ENCODE assay signal across 48 mouse cellular contexts in the genomic region with DNA sequence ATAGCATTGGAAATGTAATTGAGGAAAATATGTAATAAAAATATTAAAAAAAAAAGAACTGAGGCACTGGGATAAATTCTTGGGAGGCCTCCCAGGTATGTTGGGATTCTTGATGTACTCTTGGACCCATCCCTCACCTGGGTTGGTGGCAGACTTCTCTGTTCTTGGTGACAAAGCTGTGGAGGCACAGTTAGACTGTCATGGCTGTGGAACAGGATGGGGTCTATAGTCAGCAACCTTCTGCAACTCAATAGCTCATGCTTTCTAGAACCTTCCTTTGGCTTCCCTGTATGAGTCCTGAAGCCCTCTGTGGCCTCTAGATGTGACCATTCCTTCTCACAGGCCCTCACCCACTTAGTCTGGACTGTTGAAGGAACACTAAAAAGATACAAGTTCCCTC. TPM values are rescaled to one million over a fixed set of nuclear protein-coding genes. Genes with fewer than 3 reads are reported as not detected.
"Had no signal": no experiment of that assay in that cellular context is flagged by ENCODE, and none has a peak within 500 bp of the region (broad histone marks: within the 10 kb centered on the region; RNA-seq: fewer than 3 reads in every experiment).

No protein-coding gene starts in this region.

- DNase-seq: heart, postnatal 10 days; heart, postnatal 14 days; heart, postnatal 36 days; heart, postnatal 4 days; kidney, adult 11 months; kidney, adult 18-20 months; kidney, adult 2 months; kidney, adult 8-10 months; kidney, adult 9 months; kidney, postnatal 10 days; kidney, postnatal 14 days; kidney, postnatal 25 days; kidney, postnatal 36 days; kidney, postnatal 4 days; layer of hippocampus, adult 9-11 months; layer of hippocampus, postnatal 36 days had no signal

- H3K9ac ChIP-seq: heart, embryonic 12.5 days; heart, embryonic 13.5 days; heart, embryonic 15.5 days; hindbrain, embryonic 12.5 days; hindbrain, embryonic 13.5 days; hindbrain, embryonic 14.5 days; hindbrain, embryonic 15.5 days; intestine, embryonic 15.5 days; kidney, embryonic 15.5 days had no signal

- H3K4me1 ChIP-seq: heart, embryonic 10.5 days; heart, embryonic 12.5 days; heart, embryonic 15.5 days; hindbrain, embryonic 10.5 days; hindbrain, embryonic 12.5 days; hindbrain, embryonic 13.5 days; hindbrain, embryonic 15.5 days; intestine, embryonic 15.5 days; kidney, embryonic 15.5 days had no signal

- H3K27ac ChIP-seq: heart, embryonic 10.5 days; heart, embryonic 13.5 days; heart, embryonic 15.5 days; hindbrain, embryonic 10.5 days; hindbrain, embryonic 12.5 days; hindbrain, embryonic 13.5 days; hindbrain, embryonic 14.5 days; hindbrain, embryonic 15.5 days; hindbrain, postnatal 0 days; intestine, embryonic 15.5 days; kidney, embryonic 15.5 days; kidney, postnatal 0 days; layer of hippocampus, adult 2 months had no signal

- H3K27me3 ChIP-seq: heart, embryonic 15.5 days; hindbrain, embryonic 12.5 days; hindbrain, embryonic 13.5 days; hindbrain, embryonic 15.5 days; intestine, embryonic 15.5 days; kidney, embryonic 15.5 days had no signal

- H3K4me3 ChIP-seq: heart, embryonic 10.5 days; heart, embryonic 12.5 days; heart, embryonic 13.5 days; heart, embryonic 15.5 days; hindbrain, embryonic 10.5 days; hindbrain, embryonic 12.5 days; hindbrain, embryonic 13.5 days; hindbrain, embryonic 15.5 days; intestine, embryonic 15.5 days; kidney, embryonic 15.5 days; layer of hippocampus, adult 2 months had no signal

- H3K4me2 ChIP-seq: heart, embryonic 11.5 days; heart, embryonic 12.5 days; heart, embryonic 13.5 days; heart, embryonic 15.5 days; hindbrain, embryonic 12.5 days; hindbrain, embryonic 13.5 days; hindbrain, embryonic 14.5 days; hindbrain, embryonic 15.5 days; intestine, embryonic 15.5 days; kidney, embryonic 15.5 days had no signal

- ATAC-seq: hindbrain, embryonic 16.5 days; hindbrain, postnatal 0 days; inflammation-experienced regulatory T-cells, adult 6 months; intestine, embryonic 15.5 days; intestine, embryonic 16.5 days; intestine, postnatal 0 days had no signal

- H3K9me3 ChIP-seq: heart, embryonic 10.5 days; heart, embryonic 12.5 days; heart, embryonic 13.5 days; heart, embryonic 15.5 days; hindbrain, embryonic 10.5 days; hindbrain, embryonic 12.5 days; hindbrain, embryonic 13.5 days; hindbrain, embryonic 15.5 days; intestine, embryonic 15.5 days; kidney, embryonic 15.5 days had no signal

- H3K36me3 ChIP-seq: heart, embryonic 10.5 days; heart, embryonic 12.5 days; heart, embryonic 13.5 days; heart, embryonic 15.5 days; hindbrain, embryonic 10.5 days; hindbrain, embryonic 12.5 days; hindbrain, embryonic 13.5 days; hindbrain, embryonic 15.5 days; intestine, embryonic 15.5 days; kidney, embryonic 15.5 days had no signal

RNA-seq across cellular contexts. Expression of a gene that starts 11.8 kb away (rescaled TPM):
- polyA plus RNA-seq: inflammation-experienced regulatory T-cells, adult 6 months had no signal

RNA-seq across cellular contexts. Expression of a gene that starts 26.3 kb away (rescaled TPM):
- total RNA-seq: hindbrain, postnatal 0 days had no signal

RNA-seq across cellular contexts. Expression of a gene that starts 36.3 kb away (rescaled TPM):
- total RNA-seq: heart, postnatal 10 days; heart, postnatal 25 days; heart, postnatal 4 days; hindbrain, postnatal 0 days; layer of hippocampus, adult 18-20 months; layer of hippocampus, adult 2 months; layer of hippocampus, postnatal 10 days; layer of hippocampus, postnatal 14 days; layer of hippocampus, postnatal 25 days; layer of hippocampus, postnatal 36 days; left cerebral cortex, adult 18-20 months had no signal
- polyA plus RNA-seq: heart, embryonic 10.5 days; heart, embryonic 11.5 days; heart, embryonic 12.5 days; hindbrain, embryonic 10.5 days; hindbrain, embryonic 12.5 days; hindbrain, embryonic 13.5 days; hindbrain, embryonic 14.5 days; hindbrain, embryonic 15.5 days; kidney, embryonic 14.5 days; kidney, embryonic 15.5 days had no signal

RNA-seq across cellular contexts. Expression of a gene that starts 44.6 kb away (rescaled TPM):
- total RNA-seq: heart, postnatal 10 days; heart, postnatal 14 days; heart, postnatal 25 days; heart, postnatal 36 days; heart, postnatal 4 days; hematopoietic stem cell, adult 5-6 weeks; hindbrain, postnatal 0 days; layer of hippocampus, adult 18-20 months; layer of hippocampus, adult 2 months; layer of hippocampus, adult 8-10 months; layer of hippocampus, postnatal 10 days; layer of hippocampus, postnatal 14 days; layer of hippocampus, postnatal 25 days; layer of hippocampus, postnatal 36 days; left cerebral cortex, adult 18-20 months had no signal
- polyA plus RNA-seq: heart, embryonic 10.5 days; heart, embryonic 11.5 days; heart, embryonic 12.5 days; heart, embryonic 13.5 days; heart, embryonic 14.5 days; heart, embryonic 15.5 days; heart, postnatal 0 days; hindbrain, embryonic 11.5 days; hindbrain, embryonic 12.5 days; hindbrain, embryonic 13.5 days; hindbrain, embryonic 14.5 days; hindbrain, embryonic 15.5 days; hindbrain, embryonic 16.5 days; hindbrain, postnatal 0 days; intestine, embryonic 14.5 days; intestine, embryonic 15.5 days; intestine, embryonic 16.5 days; intestine, postnatal 0 days; kidney, embryonic 14.5 days; kidney, embryonic 15.5 days; kidney, postnatal 0 days had no signal
